Mouse (Mus musculus) hindbrain, embryonic 11.5 days (tissue): ENCODE results near the gene Pla2g2c. TPM values are rescaled to one million over a fixed set of nuclear protein-coding genes. Genes with fewer than 3 reads are reported as not detected.

ENCODE experiments used
- ATAC-seq: fragments of 200-750 bp; cut with Nextera tagmentation; 2 replicates; pipeline ENCODE4 v1.8.0; 2017; ENCODE audit warnings: mild to moderate bottlenecking, moderate TSS enrichment, moderate library complexity; ENCODE audit not compliant: low FRiP score
- DNase-seq: peaks from one replicate; pipeline ENCODE4 v3.0.0-alpha.2; 2015; ENCODE audit warnings: low spot score
- H3K27ac ChIP-seq: fragments of 300-500 bp; sonication (generic); 2 replicates; pipeline ENCODE4 v1.5.1; 2014; ENCODE audit warnings: mild to moderate bottlenecking, low read depth, low read length
- H3K27me3 ChIP-seq: fragments of 300-500 bp; sonication (generic); 2 replicates; pipeline ENCODE4 v1.6.1; 2014; ENCODE audit warnings: mild to moderate bottlenecking, low read length, moderate library complexity, mixed read lengths; ENCODE audit not compliant: control insufficient read depth, insufficient read depth
- H3K36me3 ChIP-seq: fragments of 300-500 bp; sonication (generic); 2 replicates; pipeline ENCODE4 v1.6.1; 2014; ENCODE audit warnings: mild to moderate bottlenecking, low read length, moderate library complexity, mixed read lengths; ENCODE audit not compliant: control insufficient read depth, insufficient read depth
- H3K4me1 ChIP-seq: fragments of 300-500 bp; sonication (generic); replicated peaks from 2 replicates; pipeline ENCODE4 v1.6.1; 2014; ENCODE audit warnings: low read length, mixed read lengths; ENCODE audit not compliant: control insufficient read depth, insufficient read depth
- H3K4me2 ChIP-seq: fragments of 300-500 bp; sonication (generic); replicated peaks from 2 replicates; pipeline ENCODE4 v1.6.1; 2014; ENCODE audit warnings: mild to moderate bottlenecking, low read depth, low read length
- H3K4me3 ChIP-seq: fragments of 300-500 bp; sonication (generic); 2 replicates; pipeline ENCODE4 v1.5.1; 2014; ENCODE audit warnings: low read depth, low read length
- H3K9ac ChIP-seq: fragments of 300-500 bp; sonication (generic); 2 replicates; pipeline ENCODE4 v1.6.1; 2014; ENCODE audit warnings: low read depth, low read length
- H3K9me3 ChIP-seq: fragments of 300-500 bp; sonication (generic); 2 replicates; pipeline ENCODE4 v1.6.1; 2016; ENCODE audit warnings: low read length; ENCODE audit not compliant: control insufficient read depth
- WGBS: fragments of 180-500 bp; shearing (Covaris S2); extraction: QIAGEN DNeasy Blood & Tissue Kit; methylation state at CpG from one replicate; pipeline ENCODE4 v1.1.7; 2014; 5-methylcytosine and 5-hydroxymethylcytosine counted together
- polyA plus RNA-seq: library from polyadenylated mRNA; unstranded; fragments of >200 nt; fragmentation: Nextera tagmentation; extraction: Ambion mirVana; gene quantifications from 2 replicates; pipeline ENCODE4 v1.2.1, GENCODE M21; 2014

Pla2g2c gene
- polyA plus RNA-seq, 1 experiment from 2014 or later = 0.48 TPM

GRCm38 (mm10) chr4:138729018-138729703 is 4.6 kb downstream of the Pla2g2c start:
- Histone ChIP-seq H3K9ac (no peak overlapping the region), H3K4me1 (0 out of 2 replicates have a peak, but pooled peaks cover 5% of the 10 kb centered on the region), H3K27me3 (no peaks in the 10 kb centered on the region), H3K4me3 (no peak overlapping the region), H3K27ac (no peak overlapping the region), H3K9me3 (no peaks in the 10 kb centered on the region), H3K36me3 (no peaks in the 10 kb centered on the region), H3K4me2 (no peak overlapping the region)
- DNase-seq (peak; percentile 36), ATAC-seq (no peak)
- WGBS = 31% methylated on average over 9 of the region's 9 CpGs

DNA sequence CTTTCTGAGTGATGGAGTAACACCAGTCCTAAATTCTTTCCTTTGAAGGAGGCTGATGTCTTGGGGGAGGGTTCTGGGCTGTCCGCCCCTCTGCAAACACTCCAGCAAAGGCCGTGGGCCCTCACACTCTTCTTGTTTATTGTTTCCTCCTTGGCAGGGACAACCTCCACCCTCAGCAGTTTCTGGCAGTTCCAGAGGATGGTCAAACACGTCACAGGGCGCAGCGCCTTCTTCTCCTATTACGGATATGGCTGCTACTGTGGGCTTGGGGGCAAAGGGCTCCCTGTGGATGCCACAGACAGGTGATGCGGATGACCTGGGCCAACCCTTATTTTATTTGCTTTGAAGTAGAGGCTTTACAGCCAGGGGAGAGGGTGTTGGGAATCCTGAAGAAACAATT is 9.5 kb downstream of the Pla2g2c start:
- H3K4me1 ChIP-seq = no peaks in the 10 kb centered on the region
- H3K27me3 ChIP-seq = no peaks in the 10 kb centered on the region
- DNase-seq (no peak), ATAC-seq (no peak)
- no peak overlapping the region for H3K4me3 ChIP-seq
- H3K9ac ChIP-seq = no peak overlapping the region
- no peaks in the 10 kb centered on the region for H3K36me3 ChIP-seq
- no peak overlapping the region for H3K27ac ChIP-seq
- WGBS = 80% methylated on average over 7 of the region's 7 CpGs
- H3K4me2 ChIP-seq = no peak overlapping the region
- no peaks in the 10 kb centered on the region for H3K9me3 ChIP-seq

GRCm38 (mm10) chr4:138734863-138735262 is 10.3 kb downstream of the Pla2g2c start:
- 93% methylated on average over 4 of the region's 4 CpGs for WGBS
- no peak for ATAC-seq
- no peaks in the 10 kb centered on the region for H3K4me1 ChIP-seq
- H3K9me3 ChIP-seq = no peaks in the 10 kb centered on the region
- no peak overlapping the region for H3K9ac ChIP-seq
- H3K27me3 ChIP-seq = no peaks in the 10 kb centered on the region
- no peak overlapping the region for H3K4me3 ChIP-seq
- H3K4me2 ChIP-seq = no peak overlapping the region
- DNase-seq = no peak
- H3K36me3 ChIP-seq = no peaks in the 10 kb centered on the region
- H3K27ac ChIP-seq = no peak overlapping the region

GRCm38 (mm10) chr4:138737031-138737430 is 12.4 kb downstream of the Pla2g2c start, which contains the start of gene Ubxn10:
Gene Ubxn10 (minus strand): TSS chr4:138737167.
- Histone ChIP-seq H3K36me3 (no peaks in the 10 kb centered on the region), H3K4me1 (no peaks in the 10 kb centered on the region), H3K9me3 (no peaks in the 10 kb centered on the region), H3K27ac (no peak within 1 kb of the TSS), H3K4me2 (no peak within 1 kb of the TSS), H3K27me3 (no peaks in the 10 kb centered on the region), H3K4me3 (no peak within 1 kb of the TSS), H3K9ac (no peak within 1 kb of the TSS)
- DNase-seq (no peak), ATAC-seq (no peak)
- WGBS = 69% methylated on average over 7 of the region's 7 CpGs

GRCm38 (mm10) chr4:138739136-138739851 is 14.7 kb downstream of the Pla2g2c start:
- Histone ChIP-seq H3K9me3 (no peaks in the 10 kb centered on the region), H3K4me2 (no peak overlapping the region), H3K36me3 (no peaks in the 10 kb centered on the region), H3K27ac (no peak overlapping the region), H3K4me3 (no peak overlapping the region), H3K27me3 (no peaks in the 10 kb centered on the region), H3K4me1 (no peaks in the 10 kb centered on the region), H3K9ac (no peak overlapping the region)
- peak; percentile 38 for DNase-seq
- ATAC-seq = no peak
- 19% methylated on average over 7 of the region's 7 CpGs for WGBS

- no peak overlapping the region for H3K27ac ChIP-seq
- H3K36me3 ChIP-seq = no peaks in the 10 kb centered on the region
- no peak overlapping the region for H3K4me2 ChIP-seq
- H3K4me3 ChIP-seq = no peak overlapping the region
- ATAC-seq (no peak), DNase-seq (peak; percentile 33)
- no peak overlapping the region for H3K9ac ChIP-seq
- H3K4me1 ChIP-seq = no peaks in the 10 kb centered on the region
- H3K27me3 ChIP-seq = no peaks in the 10 kb centered on the region
- no peaks in the 10 kb centered on the region for H3K9me3 ChIP-seq
- WGBS = 74% methylated on average over 4 of the region's 4 CpGs
Measured at GRCm38 (mm10) chr4:138745884-138746283, 21.3 kb downstream of the Pla2g2c start.

- Histone ChIP-seq H3K4me2 (no peak overlapping the region), H3K9ac (no peak overlapping the region), H3K36me3 (no peaks in the 10 kb centered on the region), H3K27me3 (no peaks in the 10 kb centered on the region), H3K9me3 (no peaks in the 10 kb centered on the region), H3K4me1 (no peaks in the 10 kb centered on the region), H3K27ac (no peak overlapping the region), H3K4me3 (no peak overlapping the region)
- no peak for ATAC-seq
- WGBS = 87% methylated on average over 9 of the region's 9 CpGs
- DNase-seq = no peak
Measured at GRCm38 (mm10) chr4:138746866-138747265, 22.3 kb downstream of the Pla2g2c start.

DNA sequence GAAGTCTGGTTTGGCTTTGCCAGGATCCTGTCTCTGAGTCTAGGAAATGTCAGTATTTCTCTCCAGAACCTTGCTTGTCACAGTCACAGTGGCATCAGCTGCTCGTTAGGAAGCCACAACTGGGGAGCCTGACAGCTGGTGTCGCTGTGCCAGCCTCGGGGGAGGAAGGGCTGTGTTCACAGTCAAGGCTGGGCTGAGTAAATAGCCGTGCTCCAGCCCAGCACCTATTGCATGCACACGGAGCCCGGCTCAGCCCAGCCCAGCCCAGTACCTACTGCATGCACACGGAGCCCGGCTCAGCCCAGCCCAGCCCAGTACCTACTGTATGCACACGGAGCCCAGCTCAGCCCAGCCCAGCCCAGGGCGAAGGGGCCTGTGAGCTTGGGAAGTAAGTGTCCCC is 23.3 kb downstream of the Pla2g2c start:
- WGBS = 79% methylated on average over 10 of the region's 10 CpGs
- ATAC-seq (peak; percentile 54), DNase-seq (peak; percentile 30)
- Histone ChIP-seq H3K4me1 (no peaks in the 10 kb centered on the region), H3K27ac (no peak overlapping the region), H3K27me3 (no peaks in the 10 kb centered on the region), H3K9ac (no peak overlapping the region), H3K36me3 (no peaks in the 10 kb centered on the region), H3K9me3 (no peaks in the 10 kb centered on the region), H3K4me2 (no peak overlapping the region), H3K4me3 (no peak overlapping the region)
